Mouse (Mus musculus) spleen, adult 12 weeks (tissue): ENCODE measurements around the gene Myo3b.

Experiments
- DNase-seq: peaks from one replicate; pipeline ENCODE4 v3.0.0; 2022; ENCODE audit warnings: low spot score

Myo3b gene

DNA sequence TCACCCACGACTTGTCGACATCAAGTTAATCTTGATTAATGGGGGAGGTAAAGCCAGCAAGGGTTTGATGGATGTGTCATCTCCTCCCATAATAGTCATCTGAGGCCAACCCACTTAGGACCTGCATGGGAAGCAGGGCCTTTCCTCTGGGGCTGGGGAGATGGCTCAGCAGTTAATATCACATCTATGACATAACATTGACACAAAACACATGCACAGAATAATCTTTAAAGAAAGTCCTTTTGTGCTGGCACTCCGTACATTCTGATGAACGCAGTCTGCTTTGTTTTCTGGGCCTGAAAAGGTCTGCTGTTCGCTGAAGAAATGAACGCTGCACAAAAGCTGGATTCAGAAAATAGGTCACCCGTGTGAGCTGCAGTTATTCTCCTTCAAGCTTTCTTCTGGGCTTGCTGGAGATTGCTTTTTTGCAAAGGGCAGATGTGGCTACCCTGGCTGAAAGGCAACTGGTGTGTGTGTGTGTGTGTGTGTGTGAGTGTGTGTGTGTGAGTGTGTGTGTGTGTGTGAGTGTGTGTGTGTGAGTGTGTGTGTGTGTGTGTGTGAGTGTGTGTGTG is 26.9 kb downstream of the Myo3b start:
- DNase-seq = no peak

DNA sequence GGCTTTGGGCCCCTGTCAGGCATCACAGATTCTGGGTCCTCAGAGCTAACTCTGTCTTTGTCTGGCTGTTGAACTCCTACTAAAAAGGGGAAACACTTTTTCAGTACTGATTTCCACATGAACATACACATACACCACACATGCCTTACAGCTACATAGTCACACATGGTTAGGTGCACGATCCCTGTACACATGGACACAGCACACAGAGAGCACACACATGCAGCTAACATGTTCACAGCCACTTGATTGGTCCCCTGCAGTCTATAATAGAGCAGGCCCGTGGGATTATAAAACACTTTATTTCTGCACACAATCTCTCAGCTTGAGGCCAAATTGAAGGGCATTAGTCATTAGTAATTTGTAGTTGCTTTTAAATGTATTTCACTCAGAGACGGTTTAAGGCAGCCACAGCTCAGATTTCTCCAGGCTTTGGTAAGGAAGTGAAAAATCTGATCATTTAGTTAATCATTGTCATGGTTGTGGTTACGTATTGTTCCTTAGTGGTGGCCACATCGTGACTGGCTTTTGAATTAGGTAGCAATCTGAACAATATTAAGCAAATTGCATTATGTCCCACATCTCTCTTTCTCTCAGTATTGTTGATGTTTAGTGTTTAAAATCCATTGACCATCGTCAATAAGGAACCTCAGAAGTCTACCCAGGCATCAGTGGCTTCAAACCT is 27.6 kb downstream of the Myo3b start:
- DNase-seq = no peak

DNA sequence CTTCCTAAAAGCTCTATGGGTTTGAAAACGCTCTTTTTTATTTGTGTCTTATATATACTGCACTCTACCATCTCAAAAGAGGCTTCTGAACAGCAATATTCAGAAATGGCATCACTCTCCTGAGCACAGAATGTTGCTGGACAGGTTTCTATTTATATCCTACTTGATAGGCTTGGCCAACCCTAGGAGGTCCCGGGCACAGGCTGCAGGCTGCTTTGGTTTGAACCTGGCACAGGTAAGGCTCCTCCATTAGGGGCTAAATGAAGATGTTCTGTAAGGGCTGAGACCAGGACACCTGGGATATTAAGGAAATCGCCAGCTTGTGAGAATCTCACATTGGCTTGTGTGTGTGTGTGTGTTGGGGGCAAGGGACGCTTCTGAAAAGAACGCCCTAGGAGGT is 30.9 kb downstream of the Myo3b start:
- no peak for DNase-seq

DNA sequence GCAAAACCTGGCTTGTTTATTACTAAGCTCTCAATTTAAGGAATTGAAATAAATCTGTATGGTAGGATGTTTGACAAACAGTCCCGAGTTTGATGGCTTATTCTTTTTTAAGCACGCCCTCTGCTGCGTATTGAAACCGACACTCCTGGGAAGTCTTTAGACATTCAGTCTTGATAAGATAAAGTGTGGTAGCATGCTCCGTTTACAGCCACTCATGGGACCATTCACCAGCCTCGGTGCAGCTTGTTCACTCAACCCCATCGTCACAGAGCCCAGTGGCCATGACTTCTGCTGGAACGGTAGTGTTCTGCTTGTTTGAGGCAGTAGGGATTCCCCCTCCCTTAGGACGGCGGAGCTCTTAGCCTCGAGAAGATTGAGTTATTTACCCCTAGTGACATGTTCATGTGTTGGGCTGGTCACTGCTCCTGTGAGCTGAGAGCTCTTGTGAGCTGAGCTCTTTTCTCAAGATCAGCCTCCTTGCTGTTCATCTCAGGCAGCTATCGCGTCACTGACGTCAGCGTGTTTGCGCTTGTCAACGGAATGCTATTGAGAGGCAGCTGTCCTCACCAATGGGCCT is 44.6 kb downstream of the Myo3b start:
- no peak for DNase-seq

DNA sequence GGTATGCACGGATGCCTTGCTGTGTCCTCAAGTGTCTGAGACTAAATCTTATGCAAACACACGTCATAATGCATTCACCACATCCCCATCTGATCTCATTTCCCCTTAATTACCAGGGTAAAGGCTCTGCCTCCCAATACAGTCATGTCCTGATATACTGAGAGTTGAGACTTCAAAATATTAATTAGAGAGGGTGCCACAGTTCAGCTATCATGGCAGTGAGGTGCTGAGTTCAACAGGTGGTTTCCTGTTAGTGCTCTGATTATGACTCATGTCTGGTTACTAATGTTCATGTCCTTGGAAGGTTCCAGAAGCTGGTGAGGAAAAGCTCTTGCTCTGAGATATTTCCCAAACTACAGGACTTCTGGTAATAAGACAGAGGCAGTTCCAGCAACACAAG is 52.3 kb downstream of the Myo3b start:
- peak; percentile 3 for DNase-seq

DNA sequence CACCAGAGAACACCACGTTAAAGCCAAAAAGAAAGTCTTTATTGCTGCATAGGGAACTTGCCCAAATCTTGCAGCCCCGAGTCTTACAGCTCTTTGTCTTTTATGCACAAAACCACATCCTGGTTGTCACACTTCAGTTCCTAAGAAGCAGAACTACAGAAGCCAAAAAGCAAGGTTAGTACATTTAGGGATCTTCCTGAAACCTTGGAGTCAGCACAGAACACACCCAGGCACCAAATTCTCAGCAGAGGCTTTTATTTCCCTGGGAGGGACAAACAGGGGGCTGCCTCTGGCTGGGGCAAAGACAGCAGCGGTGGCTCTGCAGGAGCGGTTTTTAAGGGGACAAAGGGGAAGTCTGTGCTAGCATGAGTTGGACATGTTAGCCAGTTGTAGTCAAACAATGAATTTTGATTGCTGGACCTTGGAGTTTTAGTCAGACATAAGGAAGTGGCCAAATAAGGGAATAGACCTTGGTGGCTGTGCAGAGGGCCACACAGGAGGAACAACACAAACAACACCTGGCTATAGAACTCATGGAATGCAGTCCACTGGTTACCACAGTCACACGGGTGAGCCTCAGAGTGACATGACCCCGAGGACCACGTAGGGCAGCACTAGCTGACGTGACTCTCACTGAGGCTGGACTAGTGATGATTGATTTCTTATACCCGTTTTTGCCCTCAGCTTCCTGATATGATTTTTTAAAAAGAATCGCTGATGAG is 53.0 kb downstream of the Myo3b start:
- peak; percentile 21 for DNase-seq

DNA sequence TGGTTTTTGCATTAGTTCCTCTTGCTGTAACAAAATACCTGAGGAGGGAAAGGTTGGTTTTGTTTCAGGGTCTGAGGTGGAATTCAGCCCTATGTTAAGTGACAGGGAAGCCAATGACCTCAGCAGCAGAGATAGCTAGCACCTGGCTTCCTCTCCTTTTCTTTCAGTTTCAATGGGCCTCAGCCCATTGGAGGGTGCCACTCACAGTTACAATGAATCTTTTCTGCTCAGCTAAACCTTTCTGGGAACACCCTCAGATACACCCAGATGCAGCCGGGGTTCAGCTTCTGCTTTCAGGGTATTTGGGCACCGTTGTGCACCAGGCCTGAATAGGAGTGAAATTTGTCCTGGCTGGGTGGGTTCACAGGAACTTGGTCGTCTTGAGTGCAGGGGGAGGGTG is 53.7 kb downstream of the Myo3b start:
- peak; percentile 13 for DNase-seq

DNA sequence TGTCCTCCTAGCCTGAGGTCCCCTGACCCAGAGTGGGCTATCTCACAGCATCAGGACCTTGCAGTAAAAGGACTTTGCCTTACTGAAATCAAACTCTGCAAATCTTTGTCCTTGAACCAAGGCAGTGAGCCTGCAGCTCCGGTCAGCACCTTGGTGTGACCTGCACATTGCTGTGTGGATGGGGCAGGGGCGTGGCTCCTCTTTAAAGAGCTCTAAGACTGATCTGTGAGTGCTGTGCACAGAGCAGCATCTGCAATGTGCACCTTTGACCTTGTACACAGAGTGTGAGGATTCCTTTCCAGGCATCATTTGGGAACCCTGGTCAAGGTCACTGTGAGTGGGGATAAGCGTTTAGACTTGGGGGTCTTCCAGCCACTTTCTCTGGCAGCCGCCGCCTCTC is 55.5 kb downstream of the Myo3b start:
- no peak for DNase-seq

DNA sequence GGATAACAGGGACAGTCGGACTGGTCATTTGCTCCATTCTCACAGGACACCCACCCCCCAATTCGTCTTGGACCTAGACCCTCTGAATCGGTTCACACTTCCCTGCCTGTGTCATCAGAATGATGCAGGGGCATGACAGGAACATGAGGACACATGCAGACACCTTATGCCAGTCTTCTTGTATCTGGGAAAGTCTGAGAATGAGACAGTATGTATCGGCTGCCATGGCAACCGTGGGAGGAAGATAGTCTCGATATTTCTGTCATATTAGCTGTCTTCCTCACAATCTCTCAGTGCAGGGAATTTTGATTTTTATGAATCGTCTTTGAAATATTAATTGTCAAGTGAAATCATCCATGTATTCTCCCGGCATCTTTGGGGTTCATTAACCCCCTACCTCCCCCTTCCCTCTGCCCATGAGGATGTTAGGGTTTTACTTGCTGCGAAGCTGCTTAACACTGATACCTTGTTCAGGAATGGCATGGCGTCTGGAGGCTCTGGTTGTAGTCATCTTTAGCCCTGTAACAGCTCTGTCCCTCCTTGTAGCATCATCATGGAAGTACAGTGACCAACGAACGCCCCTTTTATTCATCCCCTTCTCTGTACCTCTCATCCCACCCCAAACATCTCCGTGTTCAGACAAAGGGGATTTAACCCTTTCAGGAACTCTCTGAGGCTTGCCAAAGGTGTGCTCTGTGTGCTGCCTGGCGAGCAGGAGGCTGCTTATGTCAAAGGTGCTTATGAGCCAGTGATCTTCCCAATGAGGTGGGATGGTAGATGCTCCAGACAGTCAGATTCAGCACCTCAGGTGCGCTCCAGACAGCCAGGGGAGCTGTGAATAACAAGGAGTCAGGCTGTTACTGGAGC is 58.5 kb downstream of the Myo3b start:
- no peak for DNase-seq

DNA sequence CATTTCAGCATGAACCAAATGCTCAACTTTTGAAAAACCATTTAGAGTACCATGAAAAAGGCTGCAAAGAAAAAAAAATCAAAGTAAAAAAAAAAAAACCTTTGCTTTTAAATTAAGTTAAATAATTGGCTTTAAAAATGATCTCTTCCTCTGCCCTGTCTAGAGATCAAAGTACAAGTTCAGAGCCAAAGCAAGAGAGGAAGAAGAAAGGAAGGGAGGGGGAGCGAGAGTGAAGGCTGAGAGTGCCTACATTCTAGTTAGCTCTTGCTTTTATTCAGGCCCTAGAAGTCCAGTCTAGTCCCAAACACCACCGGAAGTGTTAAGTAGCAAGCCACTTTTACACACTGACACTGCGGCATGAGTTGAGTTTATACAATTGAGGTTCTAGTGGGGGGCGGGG is 60.5 kb downstream of the Myo3b start:
- DNase-seq = no peak

DNA sequence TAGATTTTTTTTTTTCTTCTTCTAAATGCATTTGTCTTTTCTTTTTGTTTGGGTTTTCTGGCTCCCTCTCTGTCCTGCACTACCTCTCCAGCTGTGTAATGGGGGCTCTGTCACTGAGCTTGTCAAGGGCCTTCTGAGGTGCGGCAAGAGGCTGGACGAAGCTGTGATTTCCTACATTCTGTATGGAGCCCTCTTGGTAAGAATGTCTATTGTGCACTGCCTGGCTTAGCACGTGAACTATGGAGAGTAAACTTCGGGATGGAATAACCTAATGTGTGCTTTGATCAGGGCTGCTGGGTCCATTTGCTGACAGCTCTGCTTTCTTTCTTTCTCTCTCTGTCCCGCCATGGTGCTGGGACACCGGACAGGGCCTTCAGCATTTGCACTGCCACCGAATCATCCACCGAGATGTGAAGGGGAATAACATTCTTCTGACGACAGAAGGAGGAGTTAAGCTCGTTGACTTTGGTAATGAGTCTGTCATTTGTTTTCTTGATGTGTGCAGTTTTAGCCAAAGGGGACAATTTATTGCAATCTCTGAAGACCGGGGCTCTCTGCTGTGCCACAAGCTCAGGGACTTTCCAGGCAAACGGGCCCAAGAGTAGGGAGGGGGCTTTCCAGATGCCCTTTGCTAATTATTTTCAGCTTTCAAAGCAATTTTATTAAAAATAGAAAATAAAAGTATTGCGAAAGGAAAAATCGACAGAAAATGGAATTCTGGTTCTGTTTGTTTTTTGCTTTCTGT is 66.5 kb downstream of the Myo3b start:
- no peak for DNase-seq

DNA sequence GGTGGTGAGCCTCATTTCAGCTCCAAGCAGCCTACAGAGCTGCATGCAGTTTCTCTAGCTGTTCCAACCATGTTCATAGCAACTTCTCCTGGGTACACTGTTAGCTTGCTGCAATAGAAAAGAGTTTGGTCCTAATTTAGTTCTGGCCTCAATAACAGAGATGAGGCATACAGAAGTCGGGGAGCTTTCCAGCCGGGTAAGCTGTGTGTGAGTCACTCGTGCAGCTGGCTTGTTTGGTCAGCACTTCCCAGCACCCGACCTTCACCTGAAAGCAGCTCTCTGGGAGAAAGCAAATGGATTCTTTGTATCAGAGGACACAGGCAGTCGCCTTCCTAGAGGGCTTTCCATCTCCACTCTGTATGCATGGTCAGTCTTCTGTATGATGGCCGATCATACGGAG is 70.1 kb downstream of the Myo3b start:
- no peak for DNase-seq

DNA sequence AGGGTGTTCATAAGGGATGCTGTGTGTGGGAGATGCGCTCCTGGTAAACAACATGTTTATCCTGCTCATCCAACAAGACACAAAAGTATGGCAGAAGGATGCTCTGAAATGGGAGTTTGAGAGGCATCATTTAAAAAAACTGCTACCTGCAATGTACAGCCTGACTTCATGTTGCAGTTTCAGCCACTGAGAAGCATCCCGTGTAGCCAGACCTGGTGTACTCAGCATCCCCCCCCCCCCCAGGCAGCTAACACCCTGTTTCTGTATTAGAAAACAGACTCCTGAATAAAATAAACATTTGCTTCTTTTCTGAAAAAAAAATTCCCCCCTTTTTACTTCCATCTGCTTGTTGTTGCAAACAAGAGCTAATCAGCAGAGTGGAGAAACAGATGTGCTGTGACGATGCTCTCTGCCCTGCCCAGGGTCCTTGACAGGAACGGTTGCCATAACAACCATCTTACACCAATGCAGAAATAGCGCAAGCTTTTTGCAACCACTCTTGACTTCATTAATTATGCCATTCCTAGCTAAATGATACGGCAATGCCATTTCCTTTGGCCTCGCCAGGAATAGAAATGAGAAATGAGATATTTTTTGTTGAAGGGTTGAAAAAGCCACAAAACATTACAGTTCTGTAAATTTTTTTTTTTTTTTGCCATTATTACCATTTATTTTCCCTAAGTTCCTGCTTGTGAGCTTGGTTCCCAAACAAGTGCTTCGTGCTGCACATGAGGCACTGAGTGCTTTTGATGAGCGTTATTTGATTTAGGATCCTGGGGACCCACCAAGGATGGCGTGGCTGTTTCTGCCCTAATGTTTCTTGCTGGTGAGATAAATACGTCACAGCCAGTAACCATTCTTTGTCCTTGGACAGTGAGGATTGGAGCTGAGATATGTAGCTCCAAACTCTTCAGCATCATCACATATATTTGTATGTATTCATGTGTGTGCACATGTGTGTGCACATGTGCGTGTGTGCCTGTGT is 75.2 kb downstream of the Myo3b start:
- DNase-seq = no peak

DNA sequence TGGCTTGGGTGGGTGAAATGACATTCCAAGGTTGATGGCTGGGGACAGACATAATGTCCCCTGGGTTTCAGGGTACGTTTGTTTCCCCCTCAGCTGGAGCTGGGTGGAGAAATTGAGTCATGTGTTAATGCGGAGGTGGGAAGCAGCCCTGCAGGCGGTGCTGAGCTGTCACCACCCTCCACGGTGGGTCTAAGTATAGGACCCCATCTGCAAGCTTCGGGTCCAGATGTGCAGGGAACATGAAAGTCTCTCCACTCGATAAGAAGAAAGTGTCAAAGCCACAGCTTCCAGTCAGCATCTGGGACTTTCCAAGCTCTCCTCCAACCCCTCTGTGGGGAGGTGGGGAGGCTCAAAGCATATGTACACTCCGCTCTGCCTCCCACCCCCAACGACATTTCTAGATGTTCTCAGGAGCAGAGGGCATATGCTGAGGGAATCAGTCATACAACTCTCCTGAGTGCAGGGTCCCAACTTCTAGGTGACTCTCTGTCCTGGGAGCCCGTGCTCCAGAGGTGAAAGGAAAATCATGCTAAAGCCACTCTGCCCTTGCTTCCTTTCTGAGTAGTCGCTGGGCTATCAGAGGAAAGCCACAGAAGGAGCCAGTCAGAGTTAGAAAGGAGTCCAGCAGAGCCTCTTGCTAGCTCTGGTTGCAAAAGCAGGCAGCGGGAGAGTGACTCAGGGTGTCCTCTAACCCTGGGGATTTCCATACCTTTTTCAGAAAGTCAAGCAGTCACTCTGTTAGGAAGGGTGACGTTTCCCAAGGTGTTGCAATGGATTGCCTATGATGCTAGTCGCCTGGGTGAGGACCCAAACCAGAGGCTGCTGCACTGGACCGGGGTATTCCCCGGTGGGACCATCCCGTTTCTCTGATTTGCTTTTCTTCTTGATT is 79.7 kb downstream of the Myo3b start:
- DNase-seq = no peak

DNA sequence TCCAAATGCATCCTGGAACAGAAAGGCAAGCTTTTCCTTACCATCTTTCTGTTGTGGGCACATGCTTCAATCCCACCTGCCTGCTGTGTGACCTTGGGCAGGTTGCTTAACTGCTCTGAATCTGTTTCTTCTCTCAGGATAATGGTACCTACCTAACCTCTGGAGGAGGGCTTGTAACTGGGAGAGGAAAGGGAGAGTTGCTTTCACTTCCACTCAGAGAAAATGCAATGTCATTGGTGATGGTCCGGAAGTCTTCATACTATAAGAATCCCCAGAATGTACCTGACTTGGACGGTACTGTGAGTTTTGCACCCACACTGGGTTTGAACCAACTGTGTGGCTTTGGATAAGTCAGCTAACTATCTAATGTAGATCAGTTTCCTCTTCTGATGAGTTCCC is 80.3 kb downstream of the Myo3b start:
- DNase-seq = no peak

DNA sequence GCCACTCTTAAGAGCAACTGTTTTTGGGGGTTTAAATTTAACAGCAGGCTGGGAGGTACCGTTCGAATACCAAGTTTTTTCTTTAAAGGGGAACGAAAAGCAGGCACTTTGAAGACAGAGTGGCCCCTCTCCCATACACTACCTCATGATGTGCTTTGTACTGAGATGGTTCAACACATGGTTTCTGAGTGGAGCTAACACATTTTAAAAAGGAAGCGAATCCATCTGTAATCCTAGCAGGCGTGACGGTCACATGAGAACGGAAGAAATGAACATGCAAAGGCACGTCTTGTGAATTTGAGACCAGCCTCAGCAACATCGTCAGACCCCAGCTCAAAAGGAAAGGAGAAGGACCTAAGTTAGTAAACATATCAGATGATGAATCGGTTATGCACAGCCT is 87.4 kb downstream of the Myo3b start:
- no peak for DNase-seq

DNA sequence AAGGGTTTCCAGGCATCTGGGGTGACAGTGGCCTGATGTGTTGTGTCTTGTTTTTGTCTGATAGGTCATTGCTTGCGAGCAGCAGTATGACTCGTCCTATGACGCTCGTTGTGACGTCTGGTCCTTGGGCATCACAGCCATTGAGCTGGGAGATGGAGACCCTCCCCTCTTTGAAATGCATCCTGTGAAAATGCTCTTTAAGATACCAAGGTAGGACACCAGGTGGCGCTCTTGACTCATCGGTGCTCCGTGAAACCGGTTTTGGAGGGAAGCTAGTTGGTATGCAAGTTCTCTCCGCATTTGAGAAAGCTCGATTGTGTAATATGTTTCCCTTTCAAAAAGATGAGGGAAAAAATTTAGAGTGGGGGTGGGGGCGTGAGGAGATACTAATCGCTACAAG is 87.9 kb downstream of the Myo3b start:
- DNase-seq = peak; percentile 23

DNA sequence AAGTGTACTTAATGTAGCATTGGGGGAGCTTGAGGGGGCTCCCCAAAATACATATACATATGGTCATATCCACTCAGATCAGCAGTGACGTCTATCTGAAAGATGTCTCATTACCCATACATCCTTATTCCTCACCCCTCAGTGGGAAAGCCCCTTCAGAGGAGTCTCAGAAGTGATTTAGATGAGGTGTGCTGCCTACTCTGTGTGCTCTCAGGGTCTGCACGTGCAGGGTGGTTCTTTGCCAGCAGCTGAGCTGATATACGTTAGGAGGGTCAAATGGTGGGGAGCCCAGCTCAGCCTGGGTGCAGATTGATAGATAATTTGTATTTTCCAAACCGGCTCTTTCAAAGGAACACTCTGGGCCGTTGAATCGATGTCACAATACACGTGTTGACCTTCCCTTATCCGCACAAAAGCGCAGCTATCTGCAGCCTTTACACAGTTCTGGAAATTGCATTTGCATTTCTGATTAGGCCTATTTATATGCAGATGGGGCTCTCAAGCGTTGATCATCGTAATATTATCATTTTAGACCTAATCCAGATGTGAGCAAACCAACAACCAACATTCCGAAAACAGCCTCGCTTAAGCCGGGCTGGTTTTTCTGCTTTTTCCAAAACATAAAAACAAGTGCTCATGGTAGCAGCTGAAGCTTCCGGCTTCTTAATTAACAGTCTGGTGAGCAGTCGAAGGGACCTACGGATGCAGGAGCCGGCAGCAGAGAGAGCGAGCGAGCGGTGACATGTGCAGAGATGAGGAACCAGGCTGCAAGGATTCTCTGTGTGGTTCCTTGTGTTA is 88.6 kb downstream of the Myo3b start:
- no peak for DNase-seq
